Mouse (Mus musculus) heart, postnatal 0 days (tissue): Measurements from ENCODE around the gene Purb. TPM values are rescaled to one million over a fixed set of nuclear protein-coding genes. Genes with fewer than 3 reads are reported as not detected.
A peak's percentile ranks its signal among the peaks of the same experiment; 100 is the strongest.

Experiments used
- ATAC-seq: fragments of 200-750 bp; cut with Nextera tagmentation; 2 replicates; pipeline ENCODE4 v1.8.0; 2017; ENCODE audit warnings: low read depth, moderate number of reproducible peaks, moderate library complexity; ENCODE audit not compliant: insufficient read depth
- DNase-seq: peaks from one replicate; pipeline ENCODE4 v3.0.0-alpha.2; 2016; ENCODE audit warnings: low spot score
- H3K27ac ChIP-seq: fragments of 300-500 bp; sonication (generic); 2 replicates; pipeline ENCODE4 v1.5.1; 2014; ENCODE audit warnings: low read depth, mild to moderate bottlenecking
- H3K27me3 ChIP-seq: fragments of 300-500 bp; sonication (generic); 2 replicates; pipeline ENCODE4 v1.6.1; 2014; ENCODE audit warnings: low read length, mixed read lengths; ENCODE audit not compliant: control insufficient read depth, insufficient read depth
- H3K36me3 ChIP-seq: fragments of 300-500 bp; sonication (generic); replicated peaks from 2 replicates; pipeline ENCODE4 v1.6.1; 2014; ENCODE audit warnings: low read length, mixed read lengths; ENCODE audit not compliant: control insufficient read depth, insufficient read depth
- H3K4me1 ChIP-seq: fragments of 300-500 bp; sonication (generic); 2 replicates; pipeline ENCODE4 v1.6.1; 2014; ENCODE audit warnings: antibody characterized with exemption; ENCODE audit not compliant: control insufficient read depth, insufficient read depth
- H3K4me2 ChIP-seq: fragments of 300-500 bp; sonication (generic); 2 replicates; pipeline ENCODE4 v1.6.1; 2014; ENCODE audit warnings: low read depth, mild to moderate bottlenecking, low read length, moderate library complexity
- H3K4me3 ChIP-seq: fragments of 300-500 bp; sonication (generic); 2 replicates; pipeline ENCODE4 v1.5.1; 2014; ENCODE audit warnings: low read depth, low read length
- H3K9ac ChIP-seq: fragments of 300-500 bp; sonication (generic); replicated peaks from 2 replicates; pipeline ENCODE4 v1.6.1; 2014; ENCODE audit warnings: low read depth, low read length, mixed read lengths
- H3K9me3 ChIP-seq: fragments of 300-500 bp; sonication (generic); replicated peaks from 2 replicates; pipeline ENCODE4 v1.6.1; 2016; ENCODE audit warnings: low read length; ENCODE audit not compliant: control insufficient read depth
- CTCF ChIP-seq: IDR thresholded peaks from 2 replicates; pipeline ENCODE4 v1.5.1; 2016; ENCODE audit warnings: antibody characterized with exemption, control low read depth, low read depth
- EP300 ChIP-seq: IDR thresholded peaks from 2 replicates; pipeline ENCODE4 v1.6.1; 2016; ENCODE audit warnings: antibody characterized with exemption, low read depth
- WGBS: fragments of 180-500 bp; shearing (Covaris S2); extraction: QIAGEN DNeasy Blood & Tissue Kit; methylation state at CpG from one replicate; pipeline ENCODE4 v1.1.7; 2014; 5-methylcytosine and 5-hydroxymethylcytosine counted together
- polyA plus RNA-seq: library from polyadenylated mRNA; unstranded; fragments of >200 nt; fragmentation: Nextera tagmentation; extraction: Ambion mirVana; gene quantifications from 2 replicates; pipeline ENCODE4 v1.2.1, GENCODE M21; 2015
- total RNA-seq: library from RNA; depleted of rRNA; stranded (reverse); fragments of >200 nt; gene quantifications from 2 replicates; pipeline ENCODE4 v1.2.3, GENCODE M21; 2014; ENCODE audit warnings: low replicate concordance

The Purb gene
- total and polyA plus RNA-seq, 2 experiments from 2014 or later = 22.0 to 40.4 TPM

GRCm38 (mm10) chr11:6479231-6479630, 3.5 kb upstream of the Purb start:
- no peak for ATAC-seq

GRCm38 (mm10) chr11:6477350-6477749, 1.6 kb upstream of the Purb start:
- WGBS = 88% methylated on average over 1 of the region's 1 CpGs
- Histone ChIP-seq H3K27ac (no peak overlapping the region), H3K9ac (no peak overlapping the region), H3K4me3 (no peak overlapping the region), H3K4me2 (no peak overlapping the region), H3K9me3 (no peaks in the 10 kb centered on the region), H3K4me1 (peaks cover 8% of the 10 kb centered on the region; the same call in 1 of the 2 replicates), H3K36me3 (no peaks in the 10 kb centered on the region), H3K27me3 (no peaks in the 10 kb centered on the region)
- ATAC-seq = no peak
- no peak for DNase-seq
- TF ChIP-seq CTCF (no peak), EP300 (no peak)

More at GRCm38 (mm10) chr11:6479231-6479630, 3.5 kb upstream of the Purb start:
- Histone ChIP-seq H3K36me3 (no peaks in the 10 kb centered on the region), H3K4me3 (no peak overlapping the region), H3K9me3 (no peaks in the 10 kb centered on the region), H3K9ac (no peak overlapping the region), H3K4me2 (no peak overlapping the region), H3K27ac (no peak overlapping the region), H3K4me1 (0 out of 2 replicates have a peak, but pooled peaks cover 2% of the 10 kb centered on the region), H3K27me3 (no peaks in the 10 kb centered on the region)
- TF ChIP-seq CTCF (no peak), EP300 (no peak)
- WGBS = 55% methylated on average over 2 of the region's 2 CpGs
- no peak for DNase-seq

GRCm38 (mm10) chr11:6476876-6477275, 1.2 kb upstream of the Purb start:
- no peak for TF ChIP-seq CTCF
- no peak for TF ChIP-seq EP300
- peaks cover 8% of the 10 kb centered on the region; the same call in 1 of the 2 replicates for H3K4me1 ChIP-seq
- no peaks in the 10 kb centered on the region for H3K36me3 ChIP-seq
- no peaks in the 10 kb centered on the region for H3K9me3 ChIP-seq
- H3K4me3 ChIP-seq = no peak overlapping the region
- no peaks in the 10 kb centered on the region for H3K27me3 ChIP-seq
- no peak overlapping the region for H3K27ac ChIP-seq
- H3K4me2 ChIP-seq = no peak overlapping the region
- ATAC-seq (no peak), DNase-seq (no peak)
- no peak overlapping the region for H3K9ac ChIP-seq
- 72% methylated on average over 6 of the region's 6 CpGs for WGBS

- TF ChIP-seq CTCF (no peak), EP300 (no peak)
- H3K4me2 ChIP-seq = peak overlapping the region; percentile 83
- H3K36me3 ChIP-seq = no peaks in the 10 kb centered on the region
- ATAC-seq = peak; percentile 38
- DNase-seq = no peak
- H3K27me3 ChIP-seq = no peaks in the 10 kb centered on the region
- H3K4me1 ChIP-seq = peaks cover 25% of the 10 kb centered on the region
- H3K9me3 ChIP-seq = no peaks in the 10 kb centered on the region
- H3K27ac ChIP-seq = peak overlapping the region; percentile 100
- peak overlapping the region; percentile 93 for H3K4me3 ChIP-seq
- under 1% methylated on average over 99 of the region's 109 CpGs for WGBS
- H3K9ac ChIP-seq = peak overlapping the region; percentile 95
These were observed 614 bp downstream of the Purb start for GRCm38 (mm10) chr11:6474874-6475731.

GRCm38 (mm10) chr11:6474381-6474780, 1.3 kb downstream of the Purb start:
- H3K27ac ChIP-seq = peak overlapping the region; percentile 100
- H3K4me3 ChIP-seq = peak overlapping the region; percentile 93
- DNase-seq (no peak), ATAC-seq (no peak)
- TF ChIP-seq EP300 (no peak), CTCF (no peak)
- H3K9ac ChIP-seq = peak overlapping the region; percentile 95
- H3K27me3 ChIP-seq = no peaks in the 10 kb centered on the region
- no peaks in the 10 kb centered on the region for H3K36me3 ChIP-seq
- no peaks in the 10 kb centered on the region for H3K9me3 ChIP-seq
- 7% methylated on average over 6 of the region's 6 CpGs for WGBS
- peak overlapping the region; percentile 83 for H3K4me2 ChIP-seq
- H3K4me1 ChIP-seq = peaks cover 29% of the 10 kb centered on the region
